ENCODE assay signal across 12 mouse cellular contexts in genomic region chr5:43139813-43140212, GRCm38 (mm10).
"Had no signal": no experiment of that assay in that cellular context is flagged by ENCODE, and none has a peak within 500 bp of the region (broad histone marks: within the 10 kb centered on the region; RNA-seq: fewer than 3 reads in every experiment).

No protein-coding gene starts in this region.

- DNase-seq: retina, postnatal 1 day; right cerebral cortex, adult 18-20 months; right cerebral cortex, postnatal 14 days; right cerebral cortex, postnatal 25 days; right cerebral cortex, postnatal 4 days; spleen, adult 18-20 months; thymus, adult 18-20 months; thymus, adult 2 months; thymus, postnatal 14 days; thymus, postnatal 25 days; thymus, postnatal 36 days; thymus, postnatal 4 days had no signal
